Mouse (Mus musculus): Measurements from ENCODE around the gene Znhit3.

The Znhit3 gene

GRCm38 (mm10) chr11:84873042-84873833, 42.9 kb downstream of the Znhit3 start:
- DNase-seq (ENCODE audit: low spot score), result no peak

GRCm38 (mm10) chr11:84871548-84872069, 44.6 kb downstream of the Znhit3 start:
- DNase-seq (ENCODE audit: low spot score), result no peak

- peak; percentile 70 for DNase-seq (ENCODE audit: low spot score)
Observed at GRCm38 (mm10) chr11:84871046-84871445, 45.1 kb downstream of the Znhit3 start.

GRCm38 (mm10) chr11:84870337-84871043, 45.7 kb downstream of the Znhit3 start, which contains the start of gene Ggnbp2:
Ggnbp2 (minus strand) TSS chr11:84870817.
- peak; percentile 87 for DNase-seq (ENCODE audit: low spot score)

- DNase-seq (ENCODE audit: low spot score), result peak; percentile 95
Observed at GRCm38 (mm10) chr11:84869537-84870232, 46.5 kb downstream of the Znhit3 start.

- no peak for DNase-seq (ENCODE audit: low spot score)
Observed at GRCm38 (mm10) chr11:84868786-84869259, 47.3 kb downstream of the Znhit3 start.

- DNase-seq (ENCODE audit: low spot score), result no peak
Observed at GRCm38 (mm10) chr11:84867586-84867985, 48.6 kb downstream of the Znhit3 start.

GRCm38 (mm10) chr11:84865268-84865667, 50.9 kb downstream of the Znhit3 start:
- DNase-seq (ENCODE audit: low spot score), result no peak
